Mouse (Mus musculus): ENCODE data around the gene Gm37240. TPM values are rescaled to one million over a fixed set of nuclear protein-coding genes. Genes with fewer than 3 reads are reported as not detected.

The Gm37240 gene
- polyA plus RNA-seq, 1 experiment from 2014 or later: 0.21 TPM

GRCm38 (mm10) chr3:85313646-85314255, 573.6 kb downstream of the Gm37240 start:
- ATAC-seq (ENCODE audit: low read depth) (no peak), DNase-seq (no peak)
- H3K4me3 ChIP-seq (replicated peaks): no peak overlapping the region
- H3K27ac ChIP-seq: no peak overlapping the region
- no peak overlapping the region for H3K9ac ChIP-seq
- WGBS (ENCODE audit: insufficient replicate concordance): 7% methylated on average over 4 of the region's 4 CpGs
- H3K27me3 ChIP-seq: no peaks in the 10 kb centered on the region
- H3K4me2 ChIP-seq: no peak overlapping the region
- H3K4me1 ChIP-seq (replicated peaks): no peaks in the 10 kb centered on the region
- no peaks in the 10 kb centered on the region for H3K36me3 ChIP-seq
- H3K9me3 ChIP-seq (replicated peaks): no peaks in the 10 kb centered on the region

- H3K27me3 ChIP-seq: no peaks in the 10 kb centered on the region
- 59% methylated on average over 3 of the region's 3 CpGs for WGBS (ENCODE audit: insufficient replicate concordance)
- no peaks in the 10 kb centered on the region for H3K9me3 ChIP-seq (replicated peaks)
- H3K36me3 ChIP-seq: no peaks in the 10 kb centered on the region
- H3K4me1 ChIP-seq (replicated peaks): no peaks in the 10 kb centered on the region
- no peak overlapping the region for H3K4me3 ChIP-seq (replicated peaks)
- DNase-seq (no peak), ATAC-seq (ENCODE audit: low read depth) (no peak)
- no peak overlapping the region for H3K27ac ChIP-seq
- no peak overlapping the region for H3K9ac ChIP-seq
- H3K4me2 ChIP-seq: no peak overlapping the region
Measured at GRCm38 (mm10) chr3:85311176-85311575, 576.1 kb downstream of the Gm37240 start.

GRCm38 (mm10) chr3:85310401-85310989, 576.8 kb downstream of the Gm37240 start:
- Histone ChIP-seq H3K4me3 (replicated peaks) (no peak overlapping the region), H3K4me1 (replicated peaks) (no peaks in the 10 kb centered on the region), H3K36me3 (no peaks in the 10 kb centered on the region), H3K9ac (no peak overlapping the region), H3K27me3 (no peaks in the 10 kb centered on the region), H3K9me3 (replicated peaks) (no peaks in the 10 kb centered on the region), H3K4me2 (no peak overlapping the region), H3K27ac (no peak overlapping the region)
- ATAC-seq (ENCODE audit: low read depth) (no peak), DNase-seq (no peak)
- 40% methylated on average over 8 of the region's 8 CpGs for WGBS (ENCODE audit: insufficient replicate concordance)

GRCm38 (mm10) chr3:85309168-85309567, 578.1 kb downstream of the Gm37240 start:
- Histone ChIP-seq H3K4me2 (no peak overlapping the region), H3K36me3 (no peaks in the 10 kb centered on the region), H3K9ac (no peak overlapping the region), H3K4me3 (replicated peaks) (no peak overlapping the region), H3K27me3 (no peaks in the 10 kb centered on the region), H3K27ac (no peak overlapping the region), H3K9me3 (replicated peaks) (no peaks in the 10 kb centered on the region), H3K4me1 (replicated peaks) (no peaks in the 10 kb centered on the region)
- WGBS (ENCODE audit: insufficient replicate concordance): 72% methylated on average over 6 of the region's 6 CpGs
- ATAC-seq (ENCODE audit: low read depth): no peak
- no peak for DNase-seq

- WGBS (ENCODE audit: insufficient replicate concordance): 66% methylated on average over 4 of the region's 4 CpGs
- no peak for ATAC-seq (ENCODE audit: low read depth)
- H3K9me3 ChIP-seq (replicated peaks): no peaks in the 10 kb centered on the region
- no peak overlapping the region for H3K9ac ChIP-seq
- no peaks in the 10 kb centered on the region for H3K27me3 ChIP-seq
- no peak overlapping the region for H3K4me3 ChIP-seq (replicated peaks)
- no peaks in the 10 kb centered on the region for H3K4me1 ChIP-seq (replicated peaks)
- no peak overlapping the region for H3K27ac ChIP-seq
- no peaks in the 10 kb centered on the region for H3K36me3 ChIP-seq
- no peak overlapping the region for H3K4me2 ChIP-seq
- no peak for DNase-seq
Measured at GRCm38 (mm10) chr3:85308706-85309105, 578.6 kb downstream of the Gm37240 start.

GRCm38 (mm10) chr3:85301851-85302250, 585.5 kb downstream of the Gm37240 start:
- no peak overlapping the region for H3K9ac ChIP-seq
- no peaks in the 10 kb centered on the region for H3K9me3 ChIP-seq (replicated peaks)
- no peaks in the 10 kb centered on the region for H3K36me3 ChIP-seq
- 63% methylated on average over 3 of the region's 3 CpGs for WGBS (ENCODE audit: insufficient replicate concordance)
- H3K27me3 ChIP-seq: no peaks in the 10 kb centered on the region
- no peak overlapping the region for H3K27ac ChIP-seq
- ATAC-seq (ENCODE audit: low read depth) (no peak), DNase-seq (no peak)
- H3K4me2 ChIP-seq: no peak overlapping the region
- H3K4me1 ChIP-seq (replicated peaks): no peaks in the 10 kb centered on the region
- no peak overlapping the region for H3K4me3 ChIP-seq (replicated peaks)

- WGBS (ENCODE audit: insufficient replicate concordance): 76% methylated on average over 2 of the region's 2 CpGs
- Histone ChIP-seq H3K4me1 (replicated peaks) (no peaks in the 10 kb centered on the region), H3K36me3 (no peaks in the 10 kb centered on the region), H3K9ac (no peak overlapping the region), H3K4me3 (replicated peaks) (no peak overlapping the region), H3K4me2 (no peak overlapping the region), H3K27me3 (no peaks in the 10 kb centered on the region), H3K27ac (no peak overlapping the region), H3K9me3 (replicated peaks) (no peaks in the 10 kb centered on the region)
- no peak for DNase-seq
- no peak for ATAC-seq (ENCODE audit: low read depth)
Measured at GRCm38 (mm10) chr3:85301336-85301735, 586.0 kb downstream of the Gm37240 start.

- no peak for ATAC-seq (ENCODE audit: low read depth)
- 74% methylated on average over 18 of the region's 18 CpGs for WGBS (ENCODE audit: insufficient replicate concordance)
- H3K4me1 ChIP-seq (replicated peaks): no peaks in the 10 kb centered on the region
- no peaks in the 10 kb centered on the region for H3K36me3 ChIP-seq
- no peak overlapping the region for H3K9ac ChIP-seq
- H3K9me3 ChIP-seq (replicated peaks): no peaks in the 10 kb centered on the region
- H3K4me3 ChIP-seq (replicated peaks): no peak overlapping the region
- no peak overlapping the region for H3K27ac ChIP-seq
- no peaks in the 10 kb centered on the region for H3K27me3 ChIP-seq
- DNase-seq: no peak
- H3K4me2 ChIP-seq: no peak overlapping the region
Measured at GRCm38 (mm10) chr3:85299649-85300550, 587.4 kb downstream of the Gm37240 start.

- no peak overlapping the region for H3K9ac ChIP-seq
Measured at GRCm38 (mm10) chr3:85295229-85295628, 592.1 kb downstream of the Gm37240 start.

GRCm38 (mm10) chr3:85287627-85288026, 599.7 kb downstream of the Gm37240 start:
- no peak for ATAC-seq (ENCODE audit: low read depth)
- Histone ChIP-seq H3K9me3 (replicated peaks) (no peaks in the 10 kb centered on the region), H3K27me3 (no peaks in the 10 kb centered on the region), H3K36me3 (no peaks in the 10 kb centered on the region), H3K4me1 (replicated peaks) (no peaks in the 10 kb centered on the region), H3K27ac (no peak overlapping the region), H3K4me2 (no peak overlapping the region), H3K9ac (no peak overlapping the region), H3K4me3 (replicated peaks) (no peak overlapping the region)
- WGBS (ENCODE audit: insufficient replicate concordance): 40% methylated on average over 2 of the region's 2 CpGs
- no peak for DNase-seq

More at GRCm38 (mm10) chr3:85295229-85295628, 592.1 kb downstream of the Gm37240 start:
- no peak for ATAC-seq (ENCODE audit: low read depth)
- H3K27me3 ChIP-seq: no peaks in the 10 kb centered on the region
- no peak overlapping the region for H3K4me3 ChIP-seq (replicated peaks)
- WGBS (ENCODE audit: insufficient replicate concordance): 63% methylated on average over 9 of the region's 9 CpGs
- H3K4me2 ChIP-seq: no peak overlapping the region
- no peaks in the 10 kb centered on the region for H3K9me3 ChIP-seq (replicated peaks)
- no peaks in the 10 kb centered on the region for H3K36me3 ChIP-seq
- DNase-seq: no peak
- H3K27ac ChIP-seq: no peak overlapping the region
- no peaks in the 10 kb centered on the region for H3K4me1 ChIP-seq (replicated peaks)

GRCm38 (mm10) chr3:85284483-85284882, 602.8 kb downstream of the Gm37240 start:
- H3K4me1 ChIP-seq (replicated peaks): no peaks in the 10 kb centered on the region
- 62% methylated on average over 2 of the region's 2 CpGs for WGBS (ENCODE audit: insufficient replicate concordance)

More at GRCm38 (mm10) chr3:85284483-85284882, 602.8 kb downstream of the Gm37240 start:
- Histone ChIP-seq H3K27me3 (no peaks in the 10 kb centered on the region), H3K4me3 (replicated peaks) (no peak overlapping the region), H3K27ac (no peak overlapping the region), H3K4me2 (no peak overlapping the region), H3K9ac (no peak overlapping the region), H3K36me3 (no peaks in the 10 kb centered on the region), H3K9me3 (replicated peaks) (no peaks in the 10 kb centered on the region)
- DNase-seq: no peak
- no peak for ATAC-seq (ENCODE audit: low read depth)

All from liver, embryonic 13.5 days (tissue).